Mouse (Mus musculus) cerebellum, postnatal 14 days (tissue): ENCODE measurements around the gene Stip1.
"Not testable (repeated sequence)": the region's sequence is repeated elsewhere in the genome, so short reads cannot be mapped to it uniquely, and the experiment has no call there.

ENCODE experiments used
- DNase-seq, 2 experiments: peaks; one replicate each; pipeline ENCODE4 v3.0.0; 2021; ENCODE audit warnings: mixed read lengths in 2 of 2

Gene Stip1

GRCm38 (mm10) chr19:7039841-7040636 lies at the start of gene Stip1:
Gene Stip1 (minus strand): TSS chr19:7039967.
- peak; percentile 99 for DNase-seq

GRCm38 (mm10) chr19:7089050-7089449 lies 49.3 kb upstream of the Stip1 start:
- no peak for DNase-seq

- DNase-seq: no peak
These were observed 48.8 kb upstream of the Stip1 start for GRCm38 (mm10) chr19:7088558-7088957.

GRCm38 (mm10) chr19:7084734-7085133 lies 45.0 kb upstream of the Stip1 start:
- DNase-seq: no peak

GRCm38 (mm10) chr19:7083035-7083794 lies 43.4 kb upstream of the Stip1 start:
- no peak for DNase-seq

- DNase-seq: no peak
These were observed 41.9 kb upstream of the Stip1 start for GRCm38 (mm10) chr19:7081516-7082266.

- DNase-seq: no peak
These were observed 38.5 kb upstream of the Stip1 start for GRCm38 (mm10) chr19:7078271-7078670.

GRCm38 (mm10) chr19:7077666-7078065 lies 37.9 kb upstream of the Stip1 start:
- no peak for DNase-seq

- not testable (repeated sequence) for DNase-seq
These were observed 35.6 kb upstream of the Stip1 start for GRCm38 (mm10) chr19:7075336-7075735.

- DNase-seq: no peak
These were observed 34.4 kb upstream of the Stip1 start for GRCm38 (mm10) chr19:7073997-7074781.

- DNase-seq: peak in 1 of 2 experiments; percentile 20
These were observed 32.5 kb upstream of the Stip1 start for GRCm38 (mm10) chr19:7072221-7072620.

- DNase-seq: no peak
These were observed 31.0 kb upstream of the Stip1 start for GRCm38 (mm10) chr19:7070775-7071174.

- peak in 1 of 2 experiments; percentile 25 for DNase-seq
These were observed 30.3 kb upstream of the Stip1 start for GRCm38 (mm10) chr19:7069781-7070763.

- peak in 1 of 2 experiments; percentile 53 for DNase-seq
These were observed 29.1 kb upstream of the Stip1 start for GRCm38 (mm10) chr19:7068661-7069531.

- DNase-seq: peak; percentile 94 to 96
These were observed 28.4 kb upstream of the Stip1 start for GRCm38 (mm10) chr19:7068136-7068535.

GRCm38 (mm10) chr19:7067344-7068050 lies 27.7 kb upstream of the Stip1 start:
- DNase-seq: no peak

GRCm38 (mm10) chr19:7066828-7067342 lies 27.1 kb upstream of the Stip1 start:
- DNase-seq: peak in 1 of 2 experiments; percentile 34

- DNase-seq: peak; percentile 64 to 83
These were observed 26.5 kb upstream of the Stip1 start for GRCm38 (mm10) chr19:7066034-7066827.
